Mouse (Mus musculus) skeletal muscle tissue, adult 2 months (tissue): Measurements from ENCODE around the gene Pygo2.
A peak's percentile ranks its signal among the peaks of the same experiment; 100 is the strongest.
"Not testable (repeated sequence)": the region's sequence is repeated elsewhere in the genome, so short reads cannot be mapped to it uniquely, and the experiment has no call there.

ENCODE experiments used
- DNase-seq: peaks from one replicate; pipeline ENCODE4 v3.0.0-alpha.2; 2012; ENCODE audit warnings: low read depth, low spot score

Pygo2 gene

DNA sequence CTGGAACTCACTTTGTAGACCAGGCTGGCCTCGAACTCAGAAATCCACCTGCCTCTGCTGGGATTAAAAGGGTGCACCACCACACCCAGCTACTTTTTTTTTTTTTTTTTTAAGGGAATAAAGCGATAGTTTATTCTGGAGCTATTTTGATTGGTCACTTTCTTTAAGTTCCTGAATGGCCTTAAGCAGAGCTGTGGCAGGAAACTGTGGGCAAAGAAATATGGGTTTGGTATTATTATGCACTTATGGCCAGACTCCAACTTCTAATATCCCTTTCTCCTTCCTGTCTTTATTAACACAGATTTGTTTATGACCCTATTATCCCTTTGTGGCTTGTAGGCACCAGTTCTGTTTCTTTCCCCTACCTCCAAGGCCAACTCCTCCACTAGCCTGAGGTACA is 9.6 kb upstream of the Pygo2 start:
- no peak for DNase-seq

DNA sequence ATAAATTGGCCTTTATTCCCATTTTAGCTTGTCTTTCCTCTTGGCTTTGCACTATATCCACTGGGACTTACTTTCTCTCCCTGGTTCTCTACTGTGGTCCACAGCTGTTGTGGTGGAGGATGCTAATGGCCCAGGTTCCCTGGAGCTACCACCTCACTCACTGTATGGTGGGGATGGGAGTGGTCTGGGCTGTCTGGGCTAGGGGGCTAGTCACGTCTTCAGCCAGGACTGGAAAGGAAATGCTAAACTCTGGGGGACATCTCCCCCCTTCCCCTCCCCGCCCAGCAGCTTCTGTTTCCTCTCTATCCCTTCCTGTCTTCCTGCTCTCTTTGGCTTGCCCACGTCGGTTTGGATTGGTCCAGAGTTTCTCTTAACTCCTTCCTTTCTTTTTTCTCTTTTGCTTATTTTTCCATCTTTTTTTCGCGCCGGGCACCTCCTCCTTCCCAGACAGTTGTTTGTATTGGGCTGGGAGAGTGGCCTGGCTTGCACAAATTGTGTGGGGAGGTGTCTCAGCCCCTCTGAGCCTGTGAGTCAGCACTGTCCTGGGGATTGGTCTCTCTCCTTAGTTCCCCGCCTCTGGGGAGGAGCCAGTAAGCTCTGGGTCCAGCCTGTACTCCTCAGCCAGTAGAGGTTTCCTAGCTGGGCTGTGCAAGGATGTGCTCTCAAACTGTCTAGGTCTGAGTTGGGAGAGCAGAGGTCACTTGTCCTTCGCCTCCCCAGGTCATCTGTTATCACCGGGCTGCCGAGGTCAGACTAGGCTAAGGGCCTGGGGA is 8.8 kb upstream of the Pygo2 start:
- DNase-seq: peak; percentile 89

DNA sequence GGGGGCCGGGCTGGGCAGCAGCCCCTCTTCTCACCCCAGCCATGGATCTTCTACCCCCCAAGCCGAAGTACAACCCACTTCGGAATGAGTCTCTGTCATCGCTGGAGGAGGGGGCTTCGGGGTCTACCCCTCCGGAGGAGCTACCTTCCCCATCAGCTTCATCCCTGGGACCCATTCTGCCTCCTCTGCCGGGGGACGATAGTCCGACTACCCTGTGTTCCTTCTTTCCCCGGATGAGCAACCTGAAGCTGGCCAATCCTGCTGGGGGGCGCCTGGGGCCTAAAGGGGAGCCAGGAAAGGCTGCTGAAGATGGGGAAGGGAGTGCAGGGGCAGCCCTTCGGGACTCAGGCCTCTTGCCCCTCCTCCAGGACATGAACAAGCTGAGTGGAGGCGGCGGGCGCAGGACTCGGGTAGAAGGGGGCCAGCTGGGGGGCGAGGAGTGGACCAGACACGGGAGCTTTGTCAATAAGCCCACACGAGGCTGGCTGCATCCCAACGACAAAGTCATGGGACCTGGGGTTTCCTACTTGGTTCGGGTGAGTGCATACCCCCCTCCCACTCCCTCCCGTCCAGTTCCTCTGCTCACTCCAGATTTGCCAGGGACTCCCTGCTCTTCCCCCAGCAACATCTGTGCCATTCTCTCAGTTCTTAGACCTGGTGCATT is 8.1 kb upstream of the Pygo2 start:
- DNase-seq: no peak

DNA sequence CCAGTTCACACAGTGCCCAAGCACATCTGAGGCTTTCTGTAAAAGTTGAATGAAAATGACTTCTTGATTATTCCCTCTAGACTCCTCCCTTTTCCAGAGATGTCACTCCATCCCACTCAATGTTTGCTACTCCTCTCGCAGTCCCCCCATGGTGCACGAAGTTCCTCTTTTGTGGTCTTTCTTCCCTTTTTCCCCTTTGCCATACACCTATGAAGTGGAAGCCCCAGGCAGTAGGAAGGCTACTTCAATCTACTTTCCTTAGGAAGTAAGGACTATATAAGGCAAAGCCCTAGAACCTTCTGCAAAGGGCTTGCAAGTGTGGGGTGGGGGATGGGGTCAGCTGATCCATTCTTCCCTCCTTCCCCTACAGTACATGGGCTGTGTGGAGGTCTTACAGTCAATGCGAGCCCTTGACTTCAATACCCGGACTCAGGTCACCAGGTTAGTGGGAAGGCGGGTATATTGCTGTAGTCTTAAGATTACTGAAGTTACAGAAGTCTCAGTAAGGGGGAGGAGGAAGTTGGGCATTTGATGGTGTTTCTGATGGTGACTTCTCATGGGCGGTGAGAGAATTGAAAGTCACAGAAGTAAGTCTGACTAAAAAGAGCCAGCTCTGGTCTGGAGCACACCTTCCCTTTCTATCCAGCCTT is 7.3 kb upstream of the Pygo2 start:
- DNase-seq: no peak

DNA sequence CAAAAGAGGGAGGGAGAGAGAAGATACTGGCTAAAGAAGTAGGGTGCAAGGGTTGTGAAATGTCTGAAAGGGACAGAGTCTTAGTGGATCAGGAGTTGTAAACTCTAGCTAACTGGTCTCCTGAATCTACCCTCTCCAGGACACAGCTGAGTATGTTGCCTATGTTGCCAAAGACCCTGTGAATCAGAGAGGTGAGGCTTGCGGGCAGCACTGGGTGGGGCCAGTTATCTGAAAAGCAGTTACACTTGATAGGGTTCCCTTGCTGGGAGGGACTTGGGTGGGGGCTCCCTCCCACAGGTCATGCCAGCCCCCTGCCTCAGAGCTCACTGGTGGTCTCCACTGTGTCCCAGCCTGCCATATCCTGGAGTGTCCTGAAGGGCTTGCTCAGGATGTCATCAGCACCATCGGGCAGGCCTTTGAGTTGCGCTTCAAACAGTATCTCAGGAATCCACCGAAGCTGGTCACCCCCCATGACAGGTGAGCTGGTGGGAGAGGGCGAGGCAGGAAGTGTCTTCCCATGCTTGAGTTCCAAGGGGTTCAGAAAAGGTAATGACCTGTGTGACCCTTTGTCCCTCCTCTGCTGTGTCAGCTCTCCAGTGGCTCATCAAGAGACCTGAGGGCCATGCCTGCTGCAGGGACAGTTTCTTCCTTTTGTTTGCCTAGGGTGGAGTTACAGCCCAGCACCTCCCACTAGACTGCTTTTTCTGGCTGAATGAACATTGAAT is 5.4 kb upstream of the Pygo2 start:
- no peak for DNase-seq

DNA sequence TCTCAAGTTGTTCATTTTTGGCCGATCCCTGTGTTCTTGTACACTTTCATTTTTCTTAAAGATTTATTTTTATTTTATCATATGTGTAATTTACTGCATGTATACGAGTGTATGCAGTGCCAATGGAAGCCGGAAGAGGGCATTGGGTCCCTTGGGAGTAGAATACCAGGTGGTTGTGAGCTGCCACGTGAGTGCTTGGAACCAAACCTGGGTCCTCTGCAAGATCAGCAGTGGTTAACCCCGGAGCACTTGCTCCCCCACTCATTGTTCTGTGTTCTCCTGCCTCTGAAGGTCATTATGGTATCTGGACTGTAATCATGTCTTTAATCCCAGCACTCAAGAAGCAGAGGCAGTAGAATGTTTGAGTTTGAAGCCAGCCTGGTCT is 4.9 kb upstream of the Pygo2 start:
- DNase-seq: no peak

DNA sequence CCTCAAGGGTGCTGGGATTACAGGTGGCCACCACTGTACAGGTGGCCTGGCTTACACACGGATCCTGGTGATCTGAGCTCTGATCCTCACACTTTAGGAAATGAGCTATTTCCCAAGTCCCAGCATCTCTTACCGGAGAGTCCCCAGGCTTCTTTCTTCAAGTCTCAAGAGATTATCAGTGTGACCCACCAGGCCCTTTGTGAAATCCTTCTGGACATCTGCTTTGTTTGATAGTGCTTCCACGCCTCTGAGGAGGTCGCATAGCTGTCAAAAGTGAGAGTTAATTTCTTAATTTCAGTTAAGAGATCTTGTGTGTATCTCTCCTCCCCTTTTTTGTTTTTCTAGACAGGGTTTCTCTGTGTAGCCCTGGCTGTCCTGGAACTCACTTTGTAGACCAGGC is 4.1 kb upstream of the Pygo2 start:
- no peak for DNase-seq

DNA sequence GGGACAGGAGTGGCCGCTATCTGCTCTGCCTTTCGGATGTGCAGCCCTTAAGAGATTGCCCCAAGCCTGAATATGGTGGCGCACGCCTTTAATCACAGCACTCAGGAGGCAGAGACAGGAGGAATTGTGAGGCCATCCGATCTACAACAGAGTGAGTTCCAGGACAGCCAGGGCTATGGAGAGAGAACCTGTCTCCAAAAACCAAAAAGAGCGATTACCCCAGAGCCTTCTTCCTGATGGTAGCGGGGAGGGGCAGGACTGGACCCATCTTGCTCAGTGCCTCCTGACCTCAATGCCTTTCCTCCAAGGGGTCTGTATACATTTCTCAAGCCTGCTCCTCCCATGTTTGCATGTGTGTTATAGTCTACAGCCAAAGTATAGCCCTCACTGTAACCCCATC is 993 bp upstream of the Pygo2 start:
- not testable (repeated sequence) for DNase-seq

DNA sequence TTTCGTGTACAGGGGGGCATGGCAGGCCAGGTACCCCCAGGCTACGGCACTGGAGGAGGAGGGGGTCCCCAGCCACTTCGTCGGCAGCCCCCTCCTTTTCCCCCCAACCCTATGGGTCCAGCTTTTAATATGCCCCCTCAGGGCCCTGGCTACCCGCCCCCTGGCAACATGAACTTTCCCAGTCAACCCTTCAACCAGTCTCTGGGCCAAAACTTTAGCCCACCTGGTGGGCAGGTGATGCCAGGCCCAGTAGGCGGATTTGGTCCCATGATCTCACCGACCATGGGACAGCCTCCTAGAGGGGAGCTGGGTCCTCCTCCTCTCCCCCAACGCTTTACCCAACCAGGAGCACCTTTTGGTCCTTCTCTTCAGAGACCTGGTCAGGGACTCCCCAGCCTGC is 2.6 kb downstream of the Pygo2 start:
- no peak for DNase-seq

DNA sequence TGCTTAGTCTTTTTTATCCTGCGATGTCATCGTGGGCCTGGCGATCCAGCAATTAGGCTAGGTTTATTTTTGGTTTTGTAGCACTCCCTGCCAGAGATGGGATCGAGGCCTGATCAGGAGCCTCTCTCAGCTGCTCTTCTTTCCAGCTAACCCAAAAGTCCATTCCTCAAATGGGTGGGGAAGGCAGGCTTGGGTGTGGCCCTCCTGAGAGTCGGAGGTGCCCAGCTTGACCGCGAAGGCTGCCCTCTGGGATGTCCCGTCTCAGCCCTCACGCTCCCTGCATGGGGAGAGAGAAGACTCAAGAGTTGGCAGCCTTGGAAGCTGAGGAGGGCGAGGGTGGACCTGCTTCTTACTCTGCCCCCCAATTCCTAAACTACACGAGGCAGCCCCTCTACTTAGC is 4.5 kb downstream of the Pygo2 start:
- DNase-seq: no peak

DNA sequence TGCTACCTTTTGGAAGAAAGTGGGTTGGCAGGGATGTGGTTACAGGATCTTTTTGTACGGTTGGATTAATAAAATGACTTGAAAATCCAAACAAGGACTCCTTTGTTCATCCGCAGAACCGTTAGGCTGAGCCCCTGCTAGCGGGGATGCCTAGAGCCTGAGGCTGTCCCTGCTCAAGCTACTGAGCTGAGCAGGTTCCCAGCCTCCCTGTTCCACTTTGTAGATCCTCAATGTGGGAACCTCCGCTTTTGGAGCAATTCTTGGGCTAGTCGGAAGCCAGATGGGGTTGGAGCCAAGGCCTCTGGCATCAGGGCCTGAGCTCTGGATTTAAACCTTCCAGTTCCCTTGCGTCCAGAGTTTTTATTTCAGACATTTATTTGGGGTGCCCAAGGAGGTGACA is 5.0 kb downstream of the Pygo2 start:
- DNase-seq: no peak

DNA sequence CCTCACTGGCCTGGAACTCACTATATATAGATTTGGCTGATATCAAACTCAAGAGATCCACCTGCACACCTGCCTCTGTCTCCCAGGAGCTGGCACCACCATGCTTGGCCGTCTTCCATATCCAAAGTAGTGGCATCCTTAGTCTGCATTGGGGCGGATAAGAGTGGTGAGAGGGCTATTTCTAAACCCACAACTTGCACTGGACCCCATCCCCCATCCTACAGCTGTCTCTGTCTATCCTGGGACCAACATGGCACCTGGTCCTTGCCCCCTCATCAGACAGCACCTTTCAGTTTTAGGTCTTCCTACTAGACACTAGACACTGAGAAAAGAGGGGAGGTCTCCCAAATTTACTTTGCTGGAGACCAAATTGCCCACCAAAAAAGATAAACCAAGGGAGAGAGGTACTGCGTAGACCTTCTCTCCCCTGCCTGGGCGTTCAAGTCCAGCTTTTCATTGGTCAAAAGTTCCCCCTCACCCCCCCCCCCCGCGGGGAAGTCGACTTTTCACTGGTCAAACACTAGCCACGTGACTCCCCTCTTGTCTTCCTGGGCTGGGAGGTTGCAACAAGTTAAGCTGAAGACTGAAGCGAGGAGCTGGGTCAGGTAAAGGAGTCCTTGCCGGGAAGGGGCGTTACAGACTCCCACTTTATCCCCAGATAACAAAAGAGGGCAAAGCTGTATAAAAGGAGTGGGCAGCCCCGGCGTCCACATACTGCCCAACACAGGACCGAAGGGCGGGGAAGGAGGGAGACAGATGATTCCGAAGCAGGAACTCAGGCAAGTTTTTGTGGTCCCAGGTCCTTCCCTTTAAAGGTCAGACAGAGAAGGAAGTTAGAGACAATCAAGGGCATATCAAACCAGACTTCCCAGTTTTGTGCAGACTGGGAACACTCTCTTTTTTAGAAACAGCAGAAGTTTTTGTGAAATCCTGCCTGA is 6.4 kb downstream of the Pygo2 start, which contains the start of gene Pbxip1:
Pbxip1 (plus strand) TSS at position 531 of the 938 bp plus-strand sequence.
- DNase-seq: peak; percentile 90

DNA sequence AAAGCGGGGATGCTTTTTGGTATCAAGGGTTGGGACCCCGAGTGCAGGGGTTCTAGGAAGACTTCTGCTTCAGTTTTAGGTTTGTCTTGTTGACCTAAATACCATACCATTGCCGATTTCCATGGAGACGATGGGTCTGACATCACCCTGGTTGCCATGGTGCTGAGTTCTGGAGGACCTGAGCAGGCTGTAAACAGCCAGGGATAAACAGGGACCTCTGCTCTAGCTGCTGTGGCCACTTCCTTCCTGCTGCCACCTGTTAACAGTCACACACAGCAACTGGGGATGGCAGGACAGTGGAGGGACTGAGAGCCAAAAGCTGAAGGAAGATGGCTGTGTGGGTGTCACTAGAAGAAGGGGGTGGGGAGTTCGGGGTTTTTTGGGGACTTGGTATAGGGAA is 7.3 kb downstream of the Pygo2 start:
- peak; percentile 69 for DNase-seq

DNA sequence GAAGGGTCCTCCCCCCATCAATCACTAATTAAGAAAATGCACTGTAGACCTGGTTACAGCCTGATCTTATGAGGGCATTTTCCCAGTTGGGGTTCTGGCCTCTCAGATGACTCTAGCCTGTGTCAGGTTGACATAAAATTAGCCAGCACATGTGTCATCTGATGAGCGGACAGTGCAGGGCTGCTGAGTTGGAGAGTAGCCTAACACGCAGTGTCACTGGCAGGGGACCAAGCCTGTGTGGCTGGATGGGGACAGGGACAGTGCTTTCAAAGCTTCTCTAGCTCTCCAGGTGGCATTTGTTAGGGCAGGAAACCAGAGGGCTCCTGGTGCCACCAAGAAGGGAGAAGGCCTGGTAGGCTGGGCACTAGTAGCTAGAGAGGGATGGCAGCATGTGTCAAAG is 10.7 kb downstream of the Pygo2 start:
- DNase-seq: peak; percentile 89

DNA sequence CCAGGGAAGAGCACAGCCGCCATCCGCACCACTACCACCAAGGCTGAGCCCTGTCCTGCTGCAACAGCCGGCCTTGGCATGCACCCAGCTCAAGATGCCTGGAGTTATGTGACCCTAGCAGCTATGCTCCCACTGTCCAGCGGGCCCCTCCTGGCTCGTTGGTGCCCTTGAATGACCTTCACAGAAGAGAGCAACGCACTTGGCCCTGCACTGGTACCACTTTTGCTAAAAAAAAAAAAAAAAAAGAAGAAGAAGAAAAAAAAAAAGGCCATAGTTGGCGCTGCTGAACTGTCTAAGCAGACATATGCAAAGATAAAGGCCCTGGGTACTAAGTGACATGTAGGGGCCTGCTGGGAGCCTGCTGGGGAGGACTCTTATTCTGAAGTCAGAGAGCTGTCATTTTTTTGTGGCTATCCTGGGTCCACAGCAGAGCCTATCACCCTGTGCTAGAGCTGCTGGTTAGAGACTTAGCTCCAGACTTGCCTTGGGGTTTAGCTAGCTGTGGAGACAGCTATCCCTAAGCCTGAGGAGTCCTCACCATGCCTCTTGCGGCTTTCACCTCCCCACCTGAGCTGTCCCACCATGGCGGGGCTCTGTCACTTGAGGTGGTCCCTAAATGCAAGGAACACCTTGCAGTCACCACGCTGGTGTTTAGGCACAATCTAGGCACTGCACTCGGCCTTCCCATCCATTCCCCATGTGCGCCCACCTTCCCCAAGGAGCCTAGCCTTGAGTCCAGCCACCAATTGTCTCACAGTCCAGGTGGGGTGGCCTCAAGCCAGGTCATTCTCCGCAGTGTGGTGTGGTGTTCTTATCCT is 18.9 kb downstream of the Pygo2 start:
- DNase-seq: no peak

DNA sequence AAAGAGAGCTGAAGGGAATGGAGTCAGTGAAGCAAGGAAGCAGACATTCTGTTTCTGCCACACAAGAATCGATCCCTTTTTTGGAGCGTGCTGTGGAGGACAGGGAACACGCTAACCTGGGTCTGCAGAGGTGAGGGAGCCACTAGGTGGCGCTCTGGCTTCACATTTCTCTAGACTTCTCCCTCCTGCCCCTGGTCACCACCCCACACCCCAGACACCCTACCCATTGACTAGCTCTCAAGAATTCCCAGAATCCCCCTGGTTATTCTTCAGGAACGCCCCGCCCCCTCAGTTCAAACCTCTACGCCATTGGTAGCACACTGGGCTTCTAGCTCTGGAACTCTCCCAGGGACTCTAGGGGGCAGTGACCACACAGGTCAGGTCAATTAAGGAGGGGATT is 19.5 kb downstream of the Pygo2 start:
- peak; percentile 54 for DNase-seq

DNA sequence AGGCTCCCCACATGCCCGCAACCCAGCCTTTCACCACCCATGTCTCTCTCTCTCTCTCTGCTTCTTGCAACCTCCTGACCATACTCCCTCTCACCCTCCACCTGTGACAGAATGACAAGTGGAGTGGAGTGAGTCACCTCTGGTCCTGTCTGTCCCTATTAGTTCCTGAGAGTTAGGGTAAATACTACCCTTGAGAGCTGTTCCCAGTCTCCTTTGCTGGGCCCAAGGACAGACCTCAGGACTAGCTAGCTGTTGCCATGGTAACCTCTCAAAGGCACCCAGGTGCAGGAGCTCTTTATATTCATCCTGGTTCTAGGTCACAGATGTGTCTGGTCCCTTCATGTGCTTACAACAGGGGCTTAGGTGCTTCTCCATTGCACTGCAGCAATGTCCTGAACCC is 21.9 kb downstream of the Pygo2 start:
- DNase-seq: no peak

DNA sequence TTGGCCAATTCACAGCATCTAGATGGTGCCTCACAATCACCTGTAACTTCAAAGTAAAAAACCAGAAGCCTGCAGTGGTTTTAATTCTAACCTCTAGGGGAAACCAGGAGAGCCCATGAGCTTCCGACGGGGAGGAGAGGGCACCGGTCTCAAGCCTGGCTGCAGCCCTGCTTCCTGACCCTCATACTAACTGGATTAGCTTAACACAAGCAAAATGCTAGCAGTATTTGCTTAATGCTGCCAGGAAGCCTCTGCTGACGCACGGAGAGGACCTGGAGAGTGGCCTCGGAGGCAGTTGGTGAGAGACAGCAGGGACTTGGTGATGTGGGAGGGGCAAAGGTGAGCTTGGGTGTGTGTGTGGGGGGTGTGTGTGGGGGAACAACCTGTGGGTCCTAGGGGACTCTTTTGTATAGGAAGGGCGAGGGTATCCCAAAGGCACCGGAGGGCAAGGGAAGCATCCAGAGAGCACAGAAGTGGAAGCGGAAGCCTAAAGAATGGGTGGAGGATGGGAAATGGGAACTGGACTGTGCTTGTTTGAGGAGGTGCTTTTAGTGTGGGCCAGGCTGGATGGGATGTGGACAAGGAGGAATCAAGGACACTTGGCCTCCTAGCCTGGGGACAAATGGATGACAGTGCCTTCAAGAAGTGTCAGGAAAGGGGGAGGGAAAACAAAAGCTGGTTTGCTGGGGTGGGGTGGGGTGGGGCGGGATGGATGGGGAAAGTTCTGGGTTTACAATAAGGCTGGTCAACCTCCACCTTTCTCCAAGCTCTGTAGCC is 24.6 kb downstream of the Pygo2 start, which contains the start of gene Pmvk:
Pmvk (plus strand) TSS at position 141 of the 777 bp plus-strand sequence.
- no peak for DNase-seq

DNA sequence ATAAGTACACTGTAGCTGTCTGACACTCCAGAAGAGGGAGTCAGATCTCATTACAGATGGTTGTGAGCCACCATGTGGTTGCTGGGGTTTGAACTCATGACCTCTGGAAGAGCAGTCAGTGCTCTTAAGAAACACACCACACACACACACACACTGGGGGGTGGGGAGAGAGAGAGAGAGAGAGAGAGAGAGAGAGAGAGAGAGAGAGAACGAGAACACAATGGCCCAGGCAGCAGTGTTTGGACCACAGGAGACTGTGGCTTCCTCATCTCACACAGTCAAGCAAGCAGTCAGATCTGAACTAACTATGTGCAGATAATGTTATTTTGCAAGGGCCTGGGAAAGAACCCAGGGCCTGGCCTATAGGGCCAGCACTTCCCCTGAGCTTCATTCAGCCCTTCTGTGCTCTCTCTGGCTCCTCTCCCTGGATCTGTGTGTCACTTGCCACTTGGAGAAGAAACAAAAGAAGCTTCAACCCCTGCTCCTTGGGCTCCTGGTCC is 25.8 kb downstream of the Pygo2 start:
- no peak for DNase-seq
